Mouse (Mus musculus): ENCODE results near the gene Tex26. TPM values are rescaled to one million over a fixed set of nuclear protein-coding genes. Genes with fewer than 3 reads are reported as not detected.

Tex26 gene
- polyA plus RNA-seq, 1 experiment = not detected

- 76% methylated on average over 4 of the region's 4 CpGs for WGBS
- H3K27ac ChIP-seq (ENCODE audit: control insufficient read depth, insufficient read depth, low read depth, low read length, poor library complexity) = no peak overlapping the region
- no peak overlapping the region for H3K4me3 ChIP-seq (replicated peaks; ENCODE audit: control insufficient read depth, low read depth, low read length)
- H3K4me1 ChIP-seq (ENCODE audit: control insufficient read depth, insufficient read depth, low read length) = no peaks in the 10 kb centered on the region
- TF ChIP-seq CTCF (IDR thresholded peaks at IDR 0.05; ENCODE audit: control insufficient read depth, insufficient read depth, low read length) = no peak
- TF ChIP-seq POLR2A (IDR thresholded peaks at IDR 0.05; ENCODE audit: borderline replicate concordance, control insufficient read depth, low read depth, low read length) = no peak
These were observed 60.5 kb downstream of the Tex26 start for GRCm38 (mm10) chr5:149499936-149500335.

- no peak for TF ChIP-seq CTCF (IDR thresholded peaks at IDR 0.05; ENCODE audit: control insufficient read depth, insufficient read depth, low read length)
- no peak for TF ChIP-seq POLR2A (IDR thresholded peaks at IDR 0.05; ENCODE audit: borderline replicate concordance, control insufficient read depth, low read depth, low read length)
- Histone ChIP-seq H3K4me1 (ENCODE audit: control insufficient read depth, insufficient read depth, low read length) (no peaks in the 10 kb centered on the region), H3K27ac (ENCODE audit: control insufficient read depth, insufficient read depth, low read depth, low read length, poor library complexity) (no peak overlapping the region), H3K4me3 (replicated peaks; ENCODE audit: control insufficient read depth, low read depth, low read length) (no peak overlapping the region)
- WGBS = 86% methylated on average over 23 of the region's 23 CpGs
These were observed 64.1 kb downstream of the Tex26 start for GRCm38 (mm10) chr5:149503423-149504175.

- H3K27ac ChIP-seq (ENCODE audit: control insufficient read depth, insufficient read depth, low read depth, low read length, poor library complexity) = no peak overlapping the region
- WGBS = 83% methylated on average over 8 of the region's 8 CpGs
These were observed 65.5 kb downstream of the Tex26 start for GRCm38 (mm10) chr5:149504985-149505384.

GRCm38 (mm10) chr5:149506033-149506432, 66.6 kb downstream of the Tex26 start:
- no peak for TF ChIP-seq CTCF (IDR thresholded peaks at IDR 0.05; ENCODE audit: control insufficient read depth, insufficient read depth, low read length)
- 94% methylated on average over 2 of the region's 2 CpGs for WGBS
- H3K27ac ChIP-seq (ENCODE audit: control insufficient read depth, insufficient read depth, low read depth, low read length, poor library complexity) = no peak overlapping the region
- H3K4me1 ChIP-seq (ENCODE audit: control insufficient read depth, insufficient read depth, low read length) = no peaks in the 10 kb centered on the region
- H3K4me3 ChIP-seq (replicated peaks; ENCODE audit: control insufficient read depth, low read depth, low read length) = no peak overlapping the region

More at GRCm38 (mm10) chr5:149504985-149505384, 65.5 kb downstream of the Tex26 start:
- TF ChIP-seq CTCF (IDR thresholded peaks at IDR 0.05; ENCODE audit: control insufficient read depth, insufficient read depth, low read length) (no peak), POLR2A (IDR thresholded peaks at IDR 0.05; ENCODE audit: borderline replicate concordance, control insufficient read depth, low read depth, low read length) (no peak)
- H3K4me3 ChIP-seq (replicated peaks; ENCODE audit: control insufficient read depth, low read depth, low read length) = no peak overlapping the region
- H3K4me1 ChIP-seq (ENCODE audit: control insufficient read depth, insufficient read depth, low read length) = no peaks in the 10 kb centered on the region

- H3K4me3 ChIP-seq (replicated peaks; ENCODE audit: control insufficient read depth, low read depth, low read length) = no peak overlapping the region
- TF ChIP-seq CTCF (IDR thresholded peaks at IDR 0.05; ENCODE audit: control insufficient read depth, insufficient read depth, low read length) = no peak
- no peak for TF ChIP-seq POLR2A (IDR thresholded peaks at IDR 0.05; ENCODE audit: borderline replicate concordance, control insufficient read depth, low read depth, low read length)
- 66% methylated on average over 20 of the region's 20 CpGs for WGBS
- no peaks in the 10 kb centered on the region for H3K4me1 ChIP-seq (ENCODE audit: control insufficient read depth, insufficient read depth, low read length)
- H3K27ac ChIP-seq (ENCODE audit: control insufficient read depth, insufficient read depth, low read depth, low read length, poor library complexity) = no peak overlapping the region
These were observed 68.9 kb downstream of the Tex26 start for GRCm38 (mm10) chr5:149508094-149509029.

- Histone ChIP-seq H3K4me3 (replicated peaks; ENCODE audit: control insufficient read depth, low read depth, low read length) (no peak overlapping the region), H3K4me1 (ENCODE audit: control insufficient read depth, insufficient read depth, low read length) (no peaks in the 10 kb centered on the region), H3K27ac (ENCODE audit: control insufficient read depth, insufficient read depth, low read depth, low read length, poor library complexity) (no peak overlapping the region)
- WGBS = 75% methylated on average over 13 of the region's 13 CpGs
- no peak for TF ChIP-seq POLR2A (IDR thresholded peaks at IDR 0.05; ENCODE audit: borderline replicate concordance, control insufficient read depth, low read depth, low read length)
- no peak for TF ChIP-seq CTCF (IDR thresholded peaks at IDR 0.05; ENCODE audit: control insufficient read depth, insufficient read depth, low read length)
These were observed 70.9 kb downstream of the Tex26 start for GRCm38 (mm10) chr5:149510323-149510722.

- H3K4me1 ChIP-seq (ENCODE audit: control insufficient read depth, insufficient read depth, low read length) = no peaks in the 10 kb centered on the region
- TF ChIP-seq CTCF (IDR thresholded peaks at IDR 0.05; ENCODE audit: control insufficient read depth, insufficient read depth, low read length) (no peak), POLR2A (IDR thresholded peaks at IDR 0.05; ENCODE audit: borderline replicate concordance, control insufficient read depth, low read depth, low read length) (no peak)
These were observed 73.2 kb downstream of the Tex26 start for GRCm38 (mm10) chr5:149512695-149513094.

GRCm38 (mm10) chr5:149513438-149514086, 74.1 kb downstream of the Tex26 start:
- no peaks in the 10 kb centered on the region for H3K4me1 ChIP-seq (ENCODE audit: control insufficient read depth, insufficient read depth, low read length)
- H3K27ac ChIP-seq (ENCODE audit: control insufficient read depth, insufficient read depth, low read depth, low read length, poor library complexity) = no peak overlapping the region
- 67% methylated on average over 9 of the region's 9 CpGs for WGBS
- TF ChIP-seq POLR2A (IDR thresholded peaks at IDR 0.05; ENCODE audit: borderline replicate concordance, control insufficient read depth, low read depth, low read length) = no peak
- no peak for TF ChIP-seq CTCF (IDR thresholded peaks at IDR 0.05; ENCODE audit: control insufficient read depth, insufficient read depth, low read length)
- H3K4me3 ChIP-seq (replicated peaks; ENCODE audit: control insufficient read depth, low read depth, low read length) = no peak overlapping the region

More at GRCm38 (mm10) chr5:149512695-149513094, 73.2 kb downstream of the Tex26 start:
- Histone ChIP-seq H3K4me3 (replicated peaks; ENCODE audit: control insufficient read depth, low read depth, low read length) (no peak overlapping the region), H3K27ac (ENCODE audit: control insufficient read depth, insufficient read depth, low read depth, low read length, poor library complexity) (no peak overlapping the region)
- WGBS = 86% methylated on average over 3 of the region's 3 CpGs

Data from bone marrow, adult 2 months (tissue).